Mouse (Mus musculus) layer of hippocampus, adult 11-12 months (tissue): ENCODE measurements at regions not wholly inside any gene's neighbourhood (a gene's known extent, or its start where the extent isn't known, plus 50 kb on each side); places are given as distances from the start of the nearest gene placed in this dataset.

Source experiments
- DNase-seq: peaks from one replicate; pipeline ENCODE4 v3.0.0; 2022; ENCODE audit warnings: low spot score

DNA sequence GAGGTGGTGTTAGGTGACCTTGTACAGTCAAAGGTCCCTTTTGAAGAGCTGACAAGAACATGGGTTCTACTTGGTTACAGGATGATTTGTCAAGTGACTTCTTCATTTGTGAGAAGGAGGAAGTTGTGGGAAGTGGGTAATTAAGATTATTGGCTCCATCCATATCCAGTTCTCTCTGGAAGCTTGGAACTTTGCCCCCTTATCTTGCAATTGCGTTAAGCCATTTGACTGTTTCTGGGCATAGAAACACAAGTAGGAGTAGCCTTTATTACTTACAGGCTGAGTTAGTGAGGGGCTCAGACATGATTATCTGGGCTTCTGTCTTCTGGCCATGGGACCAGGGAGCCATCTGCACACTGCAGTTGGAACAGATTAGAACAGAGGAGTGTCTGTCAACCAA lies 192.5 kb downstream of the Kit start:
- no peak for DNase-seq

DNA sequence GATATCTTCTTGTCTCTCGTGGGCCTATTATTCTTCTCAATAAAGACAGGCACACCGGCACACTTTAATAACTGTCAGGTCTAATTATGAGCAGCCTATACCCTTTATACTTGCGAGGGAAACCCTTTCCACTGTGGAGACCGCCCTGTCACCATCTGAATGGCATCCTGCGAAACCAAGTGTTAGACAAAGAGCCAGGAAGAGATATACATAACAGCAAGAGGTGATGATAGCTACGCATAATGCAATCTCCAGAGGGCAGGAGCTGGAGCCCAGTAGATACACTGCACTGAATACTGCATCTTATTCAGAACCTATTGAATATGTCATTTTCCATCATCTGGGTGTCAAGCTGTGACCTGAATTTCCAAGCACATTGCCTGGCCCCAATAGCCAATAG lies 187.7 kb downstream of the Kit start:
- DNase-seq: no peak

DNA sequence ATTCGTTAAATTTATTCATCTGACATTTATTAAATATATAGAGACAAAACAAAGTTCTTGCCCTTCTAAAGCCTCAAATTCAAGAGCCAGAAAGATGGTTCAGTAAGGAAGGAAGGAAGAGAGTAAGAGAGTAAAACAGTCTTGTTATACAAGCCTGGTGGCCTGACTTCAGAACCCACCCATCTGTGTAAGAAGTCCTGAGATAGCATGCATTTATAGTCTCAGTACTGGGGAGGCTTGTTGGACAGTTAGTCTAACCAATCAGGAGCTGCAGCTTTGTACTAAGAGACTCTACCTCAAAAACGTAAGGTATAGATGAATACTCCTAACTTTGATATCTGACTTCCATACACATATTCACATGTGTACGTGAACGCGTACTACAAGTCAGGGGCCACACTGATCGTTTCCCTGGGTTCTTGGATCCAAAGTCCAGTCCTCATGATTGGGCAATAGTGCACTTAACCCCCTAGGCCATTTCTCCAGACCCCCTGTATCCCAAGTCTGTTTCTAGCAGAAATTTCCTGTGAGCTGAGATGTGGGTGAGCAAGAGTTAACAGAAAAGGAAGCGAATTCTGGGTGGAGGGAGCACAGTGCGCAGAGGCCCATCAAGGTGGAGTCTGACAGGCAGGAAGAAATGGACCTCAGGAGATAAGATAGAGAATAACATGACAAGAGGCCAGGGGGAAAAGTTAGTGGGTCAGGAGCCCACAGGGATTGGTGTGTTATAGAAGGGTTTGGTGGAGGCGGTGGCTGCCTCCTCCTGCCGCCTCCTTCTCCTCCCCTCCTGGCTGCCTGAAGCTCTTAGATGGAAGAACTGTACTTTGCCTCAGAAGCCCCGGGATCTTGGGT lies 187.0 kb downstream of the Kit start:
- DNase-seq: no peak

DNA sequence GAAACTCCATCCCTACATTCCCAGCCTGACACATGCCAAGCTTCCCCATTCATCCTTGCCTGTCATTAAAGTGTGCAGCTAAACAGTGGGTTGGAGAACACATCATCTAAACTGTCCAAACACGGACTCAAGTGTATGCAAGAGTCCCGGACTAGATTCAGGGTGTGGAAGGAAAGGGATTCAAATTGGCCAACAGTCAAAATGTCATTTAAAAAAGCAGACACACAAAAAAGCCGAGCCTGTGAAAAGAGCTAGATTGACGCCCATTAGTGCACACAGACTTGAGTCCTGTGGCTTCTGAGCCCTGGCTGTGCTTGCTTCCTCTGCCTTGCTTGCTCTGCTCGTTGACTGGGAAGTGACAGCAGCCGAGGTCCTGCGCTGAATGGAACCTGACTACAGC lies 181.5 kb downstream of the Kit start:
- no peak for DNase-seq

DNA sequence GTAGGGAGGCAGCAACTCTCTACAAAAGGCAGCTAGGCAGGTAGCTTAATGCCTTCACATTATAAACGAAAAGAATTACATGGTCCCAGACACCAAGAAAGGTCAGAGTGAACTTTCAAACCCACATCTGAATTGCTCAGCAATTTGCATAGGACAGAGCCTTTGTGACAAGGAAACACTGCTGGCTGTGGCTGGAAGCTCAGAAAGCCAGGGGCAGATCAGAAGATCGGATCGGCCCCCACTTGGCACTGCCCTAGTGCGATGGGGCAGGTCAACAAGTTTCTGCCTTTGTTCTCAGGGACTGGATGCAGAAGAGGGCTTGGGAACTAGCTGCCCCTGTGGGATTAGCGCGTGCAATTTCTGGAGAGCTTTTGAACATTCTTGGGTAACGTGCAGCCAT lies 179.6 kb downstream of the Kit start:
- no peak for DNase-seq

DNA sequence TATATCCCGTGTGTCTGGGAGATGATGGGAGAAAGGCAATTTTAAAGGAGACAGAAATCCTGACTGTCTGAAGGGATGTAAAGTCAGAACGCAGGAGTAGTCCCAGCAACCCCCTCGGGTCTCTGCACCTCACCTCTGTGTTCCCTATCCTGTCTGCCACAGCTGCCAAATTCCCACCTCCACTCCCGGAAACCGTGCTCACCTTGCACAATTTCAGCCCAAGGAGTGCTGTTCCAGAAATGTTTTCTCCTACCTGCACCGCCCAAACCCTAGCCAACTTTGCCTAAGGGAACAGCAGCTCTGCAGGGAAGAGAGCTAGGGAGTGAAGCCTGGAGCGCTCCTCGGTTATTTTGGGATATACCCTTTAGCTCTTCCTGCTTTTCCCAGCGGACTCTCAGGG lies 170.6 kb downstream of the Kit start:
- no peak for DNase-seq

DNA sequence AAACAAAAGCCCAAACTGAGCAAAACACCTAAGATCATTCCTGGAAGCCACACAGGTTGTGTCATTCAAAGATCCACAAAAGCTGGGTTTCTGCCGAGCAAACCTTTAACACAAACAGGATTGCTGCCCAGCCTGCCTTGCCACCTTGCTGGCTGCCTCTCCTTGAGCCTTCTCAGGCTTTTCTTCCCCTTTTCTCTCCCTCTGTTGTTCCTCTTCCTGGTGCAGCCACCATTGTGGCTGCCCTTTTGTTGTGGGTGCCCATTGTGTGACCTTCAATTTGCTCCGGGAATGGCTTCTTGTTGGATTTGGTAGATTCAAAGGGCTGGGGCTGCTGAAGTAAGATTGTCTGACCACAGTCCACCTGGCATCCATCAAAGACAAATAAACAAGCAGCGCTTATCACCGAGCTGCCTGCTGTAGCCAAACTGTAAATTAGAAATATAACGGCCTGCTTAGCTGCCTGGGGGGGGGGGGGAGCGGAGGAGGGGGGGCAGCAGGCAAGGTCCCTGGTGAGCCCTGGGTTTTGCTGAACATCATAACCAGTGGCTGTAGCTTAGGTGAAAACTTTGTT lies 169.8 kb downstream of the Kit start:
- no peak for DNase-seq

DNA sequence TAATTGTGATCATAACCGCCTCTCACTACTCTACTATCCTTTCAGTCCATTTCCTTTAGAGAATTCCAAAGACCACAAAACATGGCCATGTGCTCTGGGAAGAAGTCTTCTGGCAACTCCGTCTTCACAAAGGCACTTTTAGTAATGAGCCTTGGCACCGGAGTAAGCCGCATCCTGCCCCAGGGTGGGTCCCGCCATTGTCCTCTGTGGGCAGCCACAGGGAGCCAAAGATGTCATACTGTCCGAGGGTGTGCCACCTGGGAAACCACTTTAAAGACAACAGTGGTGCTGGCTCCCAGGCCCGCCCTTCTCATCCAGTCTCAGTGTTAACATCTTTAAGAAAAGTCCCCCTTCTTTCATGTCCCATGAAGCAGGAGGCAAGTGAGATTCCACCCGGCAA lies 164.6 kb downstream of the Kit start:
- DNase-seq: no peak

DNA sequence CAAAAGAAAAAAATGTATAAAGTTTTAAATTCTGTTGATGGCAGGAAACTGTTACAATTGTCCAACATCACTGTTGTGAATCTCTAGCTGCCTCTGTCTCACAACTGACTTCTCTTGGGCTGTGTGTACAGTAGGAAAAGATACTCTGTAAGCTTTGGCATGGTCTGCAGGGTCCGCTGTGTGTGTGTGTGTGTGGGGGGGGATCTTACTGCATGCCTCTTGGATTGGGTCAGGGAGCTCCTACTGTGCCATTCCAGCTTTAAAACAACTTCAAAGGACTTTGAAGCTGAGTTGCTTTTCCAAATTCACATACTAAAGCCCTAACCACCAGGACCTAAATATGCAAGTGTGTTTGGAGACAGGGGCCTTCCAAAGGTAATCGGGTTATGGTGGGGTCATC lies 163.7 kb downstream of the Kit start:
- no peak for DNase-seq

DNA sequence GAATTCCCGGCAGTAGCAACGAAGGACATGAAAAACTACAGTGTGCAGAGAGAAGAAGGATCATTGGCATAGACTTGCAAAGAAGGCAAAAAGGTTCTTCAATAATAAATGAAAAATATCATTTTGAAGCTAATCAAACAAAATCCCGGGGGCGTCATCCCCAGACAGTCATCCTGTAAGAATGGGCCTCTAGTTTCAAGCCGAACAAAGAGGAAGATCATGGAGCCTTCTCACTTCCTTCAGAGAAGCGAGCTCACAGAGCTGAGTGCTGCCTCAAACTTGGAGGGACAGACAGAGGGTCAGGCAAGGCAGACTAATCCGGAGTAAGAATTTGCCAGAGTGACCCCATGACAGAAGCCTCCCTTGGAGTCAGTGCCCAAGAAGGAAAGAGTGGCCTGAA lies 163.0 kb downstream of the Kit start:
- no peak for DNase-seq

DNA sequence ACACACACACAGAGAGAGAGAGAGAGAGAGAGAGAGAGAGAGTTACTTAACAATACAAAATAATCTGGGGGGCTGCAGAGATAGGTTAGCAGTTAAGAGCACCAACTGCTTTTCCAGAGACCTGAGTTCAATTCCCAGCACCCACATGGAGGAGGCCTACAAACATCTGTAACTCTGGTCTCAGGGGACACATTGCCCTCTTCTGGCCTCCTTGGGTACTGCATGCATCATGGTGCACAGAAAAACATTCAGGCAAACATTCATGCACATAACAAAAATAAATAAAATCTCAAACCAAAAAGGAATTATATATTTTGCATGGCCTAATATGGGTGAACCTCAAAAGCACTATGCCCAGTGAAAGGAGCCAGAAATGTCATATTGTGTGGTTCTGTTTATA lies 161.6 kb downstream of the Kit start:
- no peak for DNase-seq

DNA sequence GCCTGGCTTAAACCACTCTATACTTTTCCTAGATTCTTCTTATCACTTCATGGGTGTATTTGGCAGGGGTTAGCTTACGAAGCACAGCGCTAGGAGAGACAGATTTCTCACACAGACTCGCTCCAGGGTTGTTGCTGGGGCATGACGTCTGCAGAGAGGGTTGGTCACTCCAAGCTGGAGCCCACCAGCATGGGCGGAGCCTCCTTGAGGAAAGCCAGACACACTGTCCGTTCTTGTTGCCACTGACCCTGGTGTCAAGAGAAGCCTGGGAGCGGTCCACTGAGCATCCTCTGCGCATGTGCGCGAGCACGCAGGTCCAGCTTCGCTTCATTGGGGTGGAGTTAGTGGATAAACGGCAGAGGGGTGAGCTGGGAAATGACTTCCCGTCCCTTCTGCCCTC lies 159.8 kb downstream of the Kit start:
- DNase-seq: no peak

DNA sequence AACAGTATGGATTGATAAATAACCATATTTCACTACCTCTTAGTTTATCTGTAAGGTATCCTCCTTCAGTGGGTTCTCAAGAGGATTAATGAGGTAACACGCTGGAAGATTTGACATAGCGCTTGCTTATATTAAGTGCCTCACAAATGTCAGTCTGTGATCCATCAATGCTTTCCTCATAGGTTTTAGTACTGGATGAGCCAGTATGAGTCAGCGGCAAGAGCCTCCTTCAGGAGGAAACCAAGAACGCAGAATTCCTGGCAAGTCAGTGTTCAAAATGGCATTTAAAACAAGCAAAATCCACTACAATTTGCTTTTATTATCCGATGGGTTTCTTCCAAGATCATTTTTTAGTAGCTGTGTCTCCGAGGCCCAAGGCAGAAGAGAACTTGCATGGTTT lies 159.3 kb downstream of the Kit start:
- DNase-seq: no peak

DNA sequence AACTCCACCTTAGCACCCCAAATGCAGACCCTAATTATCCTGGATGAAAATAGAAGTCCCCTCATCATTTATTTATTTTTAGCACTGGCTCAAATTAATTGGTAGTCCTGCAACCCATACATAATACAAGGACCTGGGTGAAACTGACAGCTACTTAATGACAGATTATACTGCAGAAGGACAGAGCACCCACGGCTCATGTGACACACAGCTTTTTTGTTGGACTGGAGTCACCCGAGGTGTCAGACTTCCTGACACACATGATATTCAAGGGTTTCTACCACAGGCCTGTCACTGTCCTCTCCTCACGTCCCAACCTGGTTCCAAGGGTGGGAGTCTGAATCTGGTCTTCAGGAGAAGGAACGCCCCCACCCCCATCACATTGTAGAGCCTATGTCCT lies 156.5 kb downstream of the Kit start:
- DNase-seq: no peak

DNA sequence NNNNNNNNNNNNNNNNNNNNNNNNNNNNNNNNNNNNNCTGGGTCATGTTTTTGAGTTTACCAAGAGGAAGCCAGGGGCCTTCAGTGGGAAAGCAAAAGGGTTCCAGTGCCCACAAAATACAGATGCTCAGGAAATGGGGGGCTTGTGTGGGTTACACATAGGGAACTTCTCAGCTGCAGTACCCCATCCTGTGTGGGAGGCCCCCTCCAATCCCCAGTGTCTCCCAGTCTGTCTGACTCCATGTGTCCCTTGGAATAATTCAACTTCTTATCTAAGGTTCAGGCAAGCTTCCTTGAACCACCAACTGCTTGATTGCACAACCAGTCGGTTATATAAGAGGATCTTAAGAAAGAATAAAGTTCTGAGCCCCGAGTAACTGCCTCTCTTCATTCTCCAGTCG lies 156.0 kb downstream of the Kit start:
- DNase-seq: no peak

DNA sequence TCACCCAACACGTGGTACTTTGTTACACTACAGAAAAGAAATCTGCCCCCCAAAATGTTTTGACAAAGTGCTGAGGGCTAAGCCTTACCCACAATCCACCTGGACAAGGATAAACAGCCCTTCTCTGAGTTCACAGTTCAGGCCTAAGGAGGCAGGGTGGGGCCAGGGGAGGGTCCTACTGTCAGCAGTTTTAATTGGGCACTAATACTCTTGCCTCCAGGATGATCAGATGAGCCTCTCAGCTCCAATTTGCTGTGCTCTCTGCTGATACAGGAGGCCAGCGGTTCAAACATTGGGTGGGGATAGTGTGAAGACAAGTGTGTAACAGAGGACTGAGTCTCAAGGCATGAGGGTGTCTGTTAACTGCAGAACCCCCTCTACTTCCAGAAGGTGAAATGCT lies 146.6 kb downstream of the Kit start:
- no peak for DNase-seq

DNA sequence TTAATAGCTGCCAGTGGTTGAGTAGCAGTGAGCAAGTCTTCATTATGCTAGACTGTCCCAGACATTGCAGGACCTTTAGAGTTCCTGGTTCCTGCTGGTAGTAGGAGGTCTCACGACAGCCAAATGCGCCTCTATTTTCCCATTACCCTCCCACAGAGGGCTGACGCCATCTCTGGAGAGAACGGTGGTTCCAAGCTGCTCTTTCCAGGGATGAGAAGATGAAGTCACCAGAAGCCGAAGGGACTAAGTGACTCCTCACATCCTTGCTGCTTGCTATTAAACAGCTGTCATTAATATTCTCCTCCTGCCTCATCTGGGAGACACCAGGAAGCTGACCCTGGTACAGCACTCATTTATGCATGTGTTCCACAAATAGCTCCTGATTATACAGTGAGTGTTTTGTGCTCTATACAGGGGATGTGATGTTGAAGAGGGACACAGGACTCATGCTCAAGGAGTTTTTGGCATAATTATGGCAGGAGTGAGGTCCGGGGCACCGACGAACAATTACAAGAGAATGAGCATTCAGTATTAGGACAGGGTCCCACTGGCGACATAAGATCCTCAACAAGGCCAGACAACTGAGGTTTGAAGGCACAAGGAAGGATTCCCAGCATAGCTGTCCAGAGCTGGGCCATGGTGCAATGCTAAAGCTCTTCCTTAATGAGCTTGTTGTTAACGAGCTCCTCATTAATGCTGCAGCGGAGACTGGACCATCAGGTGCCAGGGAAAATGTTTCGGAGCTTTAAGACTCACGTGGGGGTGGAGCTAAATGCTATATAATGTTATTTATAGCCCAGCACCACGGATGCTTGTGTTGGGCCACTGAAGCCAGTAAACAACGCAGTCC lies 145.6 kb downstream of the Kit start:
- no peak for DNase-seq

DNA sequence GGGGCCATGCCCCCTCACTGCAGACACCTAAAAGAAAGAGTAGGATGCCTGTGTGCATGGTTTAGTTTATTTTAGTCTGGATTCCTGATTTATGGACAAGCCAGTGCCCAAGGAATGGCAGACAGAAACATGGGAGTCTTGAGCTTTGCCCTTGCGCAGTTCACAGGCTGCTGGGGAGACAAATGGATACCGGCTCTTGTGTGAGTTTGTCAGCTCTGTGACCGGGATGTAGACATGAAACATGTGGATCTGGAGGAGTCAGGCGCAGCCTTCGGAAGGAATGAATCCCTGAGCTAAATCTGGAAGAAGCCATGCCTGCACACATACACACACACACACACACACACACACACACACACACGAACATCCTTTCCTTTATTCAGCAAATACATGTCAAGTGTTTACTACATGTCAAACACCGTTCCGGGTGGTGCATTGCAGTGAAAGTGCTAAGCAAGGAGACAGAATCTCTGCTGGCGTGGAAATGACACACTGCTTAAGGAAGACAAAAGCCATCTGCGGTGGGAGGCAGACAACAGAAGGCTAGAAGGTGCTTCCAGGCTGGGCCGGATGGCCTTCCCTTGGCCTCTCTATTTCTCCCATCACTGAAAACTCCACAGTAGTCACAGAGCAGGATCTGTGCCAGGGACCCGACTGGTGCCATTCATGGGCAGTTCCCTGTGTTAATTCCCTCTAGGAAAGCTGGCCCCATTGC lies 144.0 kb downstream of the Kit start:
- no peak for DNase-seq
